Mouse (Mus musculus) bone marrow macrophage, adult 2 months (primary cell): ENCODE results near the gene Cmtm3.
"Not testable (repeated sequence)": the region's sequence is repeated elsewhere in the genome, so short reads cannot be mapped to it uniquely, and the experiment has no call there.

ENCODE experiments used
- CTCF ChIP-seq: IDR thresholded peaks from 2 replicates; pipeline ENCODE4 v1.5.1; 2012; ENCODE audit warnings: low read depth, mild to moderate bottlenecking, low read length, moderate library complexity
- POLR2A ChIP-seq: IDR thresholded peaks from 2 replicates; pipeline ENCODE4 v1.6.1; 2012; ENCODE audit warnings: mild to moderate bottlenecking, low read depth, low read length, borderline replicate concordance

DNA sequence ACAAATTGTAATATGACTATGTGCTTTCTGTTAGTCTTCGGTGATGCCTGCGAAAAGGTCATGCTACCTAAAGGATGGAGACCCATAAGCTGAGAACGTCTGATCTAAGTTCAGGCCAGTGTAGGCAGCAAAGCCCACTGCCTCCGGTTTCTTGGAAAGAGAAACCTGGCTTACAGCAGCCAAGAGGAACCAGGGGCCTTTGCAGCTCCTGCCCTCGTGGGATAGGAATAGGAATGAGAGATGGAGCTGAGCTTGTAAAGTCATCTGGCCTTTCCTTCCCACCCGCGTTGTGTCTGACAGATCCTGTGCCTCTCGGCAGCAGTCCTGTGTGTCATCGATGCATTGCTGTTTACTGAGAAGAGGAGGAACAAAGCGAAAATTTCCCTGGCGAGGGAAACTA, 17.9 kb upstream of the Cmtm3 start, which contains the start of gene Gm11020:
- not testable (repeated sequence) for TF ChIP-seq CTCF, POLR2A
